Mouse (Mus musculus): Measurements from ENCODE around the gene Tubgcp2.

Gene Tubgcp2

DNA sequence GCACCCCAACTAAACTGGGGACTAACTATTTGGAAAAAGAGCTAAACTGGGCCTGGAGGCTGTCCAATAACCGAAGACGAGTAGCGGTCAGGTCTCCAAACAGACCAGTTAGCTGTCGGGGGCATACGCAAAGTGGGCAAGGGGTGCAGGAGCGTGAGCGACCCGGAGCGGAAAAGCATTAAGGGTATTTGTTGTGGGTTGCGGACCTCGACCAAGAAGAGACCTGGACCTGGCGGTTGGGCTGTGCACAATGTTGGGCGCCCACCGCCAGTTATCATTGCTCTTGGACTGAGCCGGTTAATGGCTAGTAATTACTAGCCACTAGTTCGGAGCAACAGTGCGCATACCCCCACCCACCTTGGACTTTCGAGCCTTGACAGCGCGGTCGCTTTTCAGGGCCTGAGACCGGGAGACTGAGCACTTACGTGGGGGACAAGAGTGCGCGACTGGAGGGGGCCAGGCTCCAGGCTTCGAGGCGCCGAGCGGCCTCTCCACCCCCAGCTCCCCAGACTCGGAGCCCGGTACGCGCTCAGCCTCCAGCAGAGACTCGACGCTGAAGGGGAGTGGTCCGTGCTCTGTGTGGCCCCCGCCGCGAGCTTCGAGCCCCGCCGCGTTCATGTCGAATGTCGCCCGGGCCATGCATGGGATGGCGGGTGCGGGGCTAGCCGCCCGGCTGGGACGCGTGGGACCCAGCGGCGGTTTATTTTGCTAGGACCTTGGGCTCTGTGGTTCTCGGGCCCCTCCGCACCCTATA lies 12.1 kb upstream of the Tubgcp2 start, which contains the start of gene Msx3:
TSS of gene Msx3 (minus strand) at position 729 of the 754 bp plus-strand sequence.
- intact Hi-C loops (cut with DNase I): no loop called here

DNA sequence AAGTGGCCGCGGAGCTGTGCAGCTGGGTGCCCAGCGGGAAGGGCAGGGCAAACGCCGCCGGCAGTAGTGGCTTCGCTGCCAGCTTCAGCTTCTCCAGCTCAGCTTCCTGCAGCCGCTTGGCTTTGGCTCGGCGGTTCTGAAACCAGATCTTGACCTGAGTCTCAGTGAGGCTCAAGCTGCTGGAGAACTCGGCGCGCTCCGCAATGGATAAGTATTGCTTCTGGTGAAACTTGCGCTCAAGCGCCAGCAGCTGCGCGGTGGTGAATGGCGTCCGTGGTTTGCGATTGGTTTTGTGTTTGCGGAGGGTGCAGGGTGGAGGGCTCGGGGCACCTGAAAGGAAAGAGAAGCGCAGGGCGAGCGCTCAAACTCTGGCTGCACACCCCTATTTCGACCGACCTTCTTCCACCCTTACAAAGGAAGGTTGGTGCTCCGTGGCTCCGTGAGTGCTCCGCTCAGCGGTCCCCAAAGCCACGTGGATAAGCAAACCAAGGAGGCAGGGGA lies 11.4 kb upstream of the Tubgcp2 start:
- intact Hi-C loops (cut with DNase I): no loop called here

GRCm38 (mm10) chr7:140045546-140045945 lies 9.1 kb upstream of the Tubgcp2 start:
- intact Hi-C loops (cut with DNase I): no loop called here

DNA sequence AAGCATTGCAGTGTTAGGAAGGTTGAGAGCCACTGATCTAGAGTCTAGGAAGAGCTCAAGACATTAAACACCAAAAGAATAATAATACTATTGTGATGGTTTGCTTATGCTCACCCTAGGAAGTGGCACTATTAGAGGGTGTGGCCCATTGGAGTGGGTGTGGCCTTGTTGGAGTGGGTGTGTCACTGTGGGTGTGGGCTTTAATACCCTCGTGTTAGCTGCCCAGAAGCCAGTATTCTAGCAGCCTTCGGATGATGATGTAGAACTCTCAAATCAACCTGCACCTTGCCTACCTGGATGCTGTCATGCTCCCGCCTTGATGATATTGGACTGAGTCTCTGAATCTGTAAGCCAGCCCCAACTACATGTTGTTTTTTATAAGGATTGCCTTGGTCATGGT lies 6.3 kb upstream of the Tubgcp2 start:
- intact Hi-C loops (cut with DNase I): no loop called here

DNA sequence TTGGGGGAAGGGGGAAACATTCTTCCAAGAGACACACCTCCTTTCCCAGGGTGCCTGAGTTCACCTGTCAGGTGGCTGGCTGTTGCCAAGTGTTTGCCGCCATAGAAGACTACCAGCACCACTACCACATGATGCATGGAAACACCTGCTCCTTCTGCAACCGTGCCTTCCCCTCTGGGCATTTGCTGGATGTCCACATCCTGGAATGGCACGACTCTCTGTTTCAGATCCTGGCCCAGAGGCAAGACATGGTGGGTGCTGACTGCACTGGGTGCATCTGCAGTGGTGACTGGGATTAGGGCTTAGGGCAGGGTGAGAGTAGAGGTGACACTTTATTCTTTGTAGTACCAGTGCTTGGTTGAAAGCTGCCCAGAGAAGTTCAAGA lies 694 bp upstream of the Tubgcp2 start:
- intact Hi-C loops (cut with DNase I): no loop called here

DNA sequence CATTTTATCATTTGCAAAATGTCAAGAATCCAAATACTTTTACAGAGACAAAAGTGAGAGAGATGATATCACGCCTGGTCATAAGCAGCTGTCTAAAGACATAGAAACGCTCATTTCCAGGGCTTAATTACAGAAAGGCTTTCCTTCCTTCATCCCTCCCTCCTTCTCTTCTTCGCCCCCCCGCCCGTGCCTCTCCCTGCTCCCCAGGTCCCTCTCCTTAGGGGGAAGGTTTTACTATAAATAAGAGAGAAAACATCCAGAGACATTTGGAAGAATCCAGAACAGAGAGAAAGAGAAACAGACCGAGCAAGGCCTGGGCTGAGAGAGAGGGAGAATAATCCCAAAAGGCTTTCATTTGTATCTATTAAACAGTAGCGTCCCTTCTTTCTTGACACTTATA lies 1.0 kb downstream of the Tubgcp2 start:
- intact Hi-C loops (cut with DNase I): no loop called here

GRCm38 (mm10) chr7:140033386-140033785 lies 3.1 kb downstream of the Tubgcp2 start:
- intact Hi-C loops (cut with DNase I): loop anchor here (5.0 kb wide), 1 partner anchor 41 kb away; the partner anchor contains the start of gene Adam8

DNA sequence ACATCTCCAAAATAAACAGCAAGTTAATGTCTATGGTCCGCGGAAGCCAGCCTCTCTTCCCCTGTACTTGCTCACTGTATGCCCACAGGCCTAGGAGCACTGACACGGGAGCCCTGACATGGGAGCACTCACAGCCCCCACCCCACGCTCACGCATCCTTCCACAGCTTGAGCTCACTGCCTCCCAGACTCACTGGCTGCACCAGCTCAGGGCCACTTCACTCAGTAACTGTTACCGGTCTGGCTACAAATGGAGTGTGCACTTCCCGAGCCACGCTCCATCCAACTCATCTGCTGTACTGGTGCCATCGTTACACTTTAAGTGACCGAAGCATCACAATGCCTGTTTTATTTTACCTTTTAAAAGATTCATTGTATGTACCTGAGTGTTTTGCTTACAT lies 4.1 kb downstream of the Tubgcp2 start:
- intact Hi-C loops (cut with DNase I): loop anchor here (5.0 kb wide), 1 partner anchor 40 kb away; the partner anchor contains the start of gene Adam8

DNA sequence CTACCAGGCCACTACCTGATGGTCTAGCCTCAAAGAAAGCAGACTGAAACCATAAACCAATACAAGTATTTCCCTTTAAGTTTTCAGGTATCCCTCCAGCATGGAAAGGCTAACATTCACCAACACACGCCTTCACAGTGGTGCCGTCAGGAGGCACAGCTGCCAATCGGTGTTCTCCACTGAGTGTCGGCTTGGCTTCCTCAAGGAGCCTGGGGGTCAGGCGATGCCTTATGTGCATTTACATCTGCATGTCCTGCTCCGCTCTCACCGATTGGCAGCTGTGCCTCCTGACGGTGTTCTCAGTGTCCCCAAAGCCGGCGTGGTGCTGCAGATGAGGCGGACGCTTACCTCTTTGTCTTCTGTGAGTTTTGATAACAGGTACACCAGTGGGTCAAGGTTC lies 4.7 kb downstream of the Tubgcp2 start:
- intact Hi-C loops (cut with DNase I): loop anchor here (5.0 kb wide), 1 partner anchor 39 kb away; the partner anchor contains the start of gene Adam8

GRCm38 (mm10) chr7:140011336-140011735 lies 25.1 kb downstream of the Tubgcp2 start:
- intact Hi-C loops (cut with DNase I): no loop called here

- intact Hi-C loops (cut with DNase I): no loop called here
Measured at GRCm38 (mm10) chr7:140007781-140008180, 28.7 kb downstream of the Tubgcp2 start.

DNA sequence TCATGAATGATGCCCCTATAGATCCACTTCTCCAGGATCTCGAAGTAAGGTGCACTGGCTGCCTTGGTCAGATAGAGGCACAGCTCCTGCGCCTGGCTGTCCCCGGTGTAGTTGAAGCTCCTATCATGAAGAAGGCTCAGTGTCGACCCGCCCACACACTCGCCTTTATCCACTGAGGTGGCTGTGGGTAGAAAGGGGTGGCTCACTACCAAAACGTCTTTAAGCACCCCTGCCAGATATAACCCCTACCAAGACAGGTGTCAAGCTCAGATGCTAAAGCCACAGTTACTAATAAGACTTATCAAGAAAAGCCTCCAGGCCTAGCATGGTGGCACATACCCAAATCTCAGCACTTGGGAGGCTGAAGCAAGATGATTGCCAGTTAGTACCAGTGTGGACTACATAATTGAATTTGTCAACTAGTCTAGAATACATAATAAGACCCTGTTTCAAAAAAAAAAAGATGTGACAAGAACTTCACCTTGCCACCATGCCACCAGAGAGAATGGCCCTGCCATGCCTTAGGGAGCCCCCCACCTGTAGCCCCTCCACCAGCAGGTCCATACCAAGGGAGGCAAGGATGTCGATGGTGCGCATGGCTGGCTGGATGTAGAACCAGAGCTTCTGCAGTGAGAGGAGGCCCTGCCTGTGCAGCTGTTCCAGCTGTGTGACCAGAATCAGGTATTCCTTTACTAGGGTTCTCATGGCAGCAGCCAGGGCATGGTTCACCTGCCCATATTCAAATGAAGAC lies 29.4 kb downstream of the Tubgcp2 start:
- intact Hi-C loops (cut with DNase I): no loop called here

DNA sequence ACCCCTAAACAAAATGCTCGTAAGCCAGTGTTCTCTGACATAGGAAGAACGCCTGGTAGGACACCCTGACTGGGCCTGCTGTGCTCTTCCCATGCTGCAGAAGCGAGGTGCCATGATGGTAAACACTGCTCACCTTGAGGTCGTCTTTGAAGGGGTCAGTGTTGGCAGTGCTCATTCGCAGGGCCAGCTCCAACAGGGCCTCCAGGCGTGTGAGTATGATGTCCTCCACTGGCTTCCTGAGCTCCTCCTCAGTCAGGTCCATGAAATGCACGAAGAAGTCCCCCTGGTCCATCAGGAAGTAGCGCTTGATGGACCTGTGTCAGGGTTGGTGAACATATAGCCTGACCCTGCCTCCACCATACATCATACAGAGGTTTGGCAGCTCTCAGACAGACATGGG lies 31.8 kb downstream of the Tubgcp2 start:
- intact Hi-C loops (cut with DNase I): no loop called here

DNA sequence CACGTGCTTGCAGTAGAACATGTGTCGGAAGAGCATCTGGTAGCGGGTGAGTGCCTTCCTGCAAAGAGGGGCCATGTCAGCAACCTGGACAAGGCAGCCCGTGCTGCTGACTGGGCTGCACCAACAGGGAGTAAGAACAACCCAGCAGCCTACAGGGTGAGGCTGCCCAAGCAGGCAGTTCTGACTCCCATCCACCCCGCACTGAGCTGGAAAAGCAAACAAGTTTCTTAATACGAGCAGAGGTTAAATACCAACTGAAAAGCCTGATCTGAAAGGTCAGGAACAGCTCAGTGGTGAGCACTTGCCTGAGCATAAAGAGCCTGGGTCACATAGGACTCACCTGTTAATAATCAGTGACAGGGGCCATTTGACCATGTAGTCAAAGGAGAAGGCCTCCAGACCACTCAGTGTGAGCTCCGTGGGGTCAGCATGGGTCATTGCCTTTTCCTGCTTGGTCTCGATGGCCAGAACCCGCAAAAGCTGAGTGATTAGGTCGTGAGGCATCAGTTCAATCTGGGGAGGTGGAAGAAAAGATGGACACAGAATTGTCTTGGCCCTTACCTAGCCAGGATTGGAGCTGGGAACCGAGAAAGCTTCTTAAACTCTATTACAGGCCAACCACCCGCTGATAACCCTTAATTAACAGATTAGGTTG lies 35.3 kb downstream of the Tubgcp2 start:
- intact Hi-C loops (cut with DNase I): no loop called here

GRCm38 (mm10) chr7:139998691-139999350 lies 37.6 kb downstream of the Tubgcp2 start:
- intact Hi-C loops (cut with DNase I): no loop called here

DNA sequence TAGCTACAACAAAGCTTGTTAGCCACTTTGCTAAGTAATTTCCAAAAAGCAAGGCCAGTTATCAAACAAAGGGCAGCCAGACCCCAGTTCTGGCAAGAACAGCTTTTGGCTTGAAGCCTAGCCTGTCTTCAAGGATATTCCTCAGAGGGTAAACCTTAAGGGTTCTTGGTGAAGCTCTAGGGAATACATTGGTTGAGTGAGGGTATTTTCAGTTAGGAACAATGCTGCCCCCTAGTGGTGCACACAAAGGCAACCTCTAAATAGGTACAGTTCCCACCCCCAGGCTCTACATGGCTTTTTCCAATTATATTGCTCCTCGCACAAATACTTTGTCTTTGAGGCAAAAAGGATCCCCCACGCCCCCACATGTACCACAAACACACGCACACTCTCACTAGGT lies 41.8 kb downstream of the Tubgcp2 start:
- intact Hi-C loops (cut with DNase I): loop anchor here (2.0 to 5.0 kb wide), 3 partner anchors 26 to 87 kb away; no protein-coding TSS in a partner anchor

- intact Hi-C loops (cut with DNase I): loop anchor here (2.0 to 5.0 kb wide), 3 partner anchors 25 to 87 kb away; no protein-coding TSS in a partner anchor
Measured at GRCm38 (mm10) chr7:139994202-139994601, 42.3 kb downstream of the Tubgcp2 start.

DNA sequence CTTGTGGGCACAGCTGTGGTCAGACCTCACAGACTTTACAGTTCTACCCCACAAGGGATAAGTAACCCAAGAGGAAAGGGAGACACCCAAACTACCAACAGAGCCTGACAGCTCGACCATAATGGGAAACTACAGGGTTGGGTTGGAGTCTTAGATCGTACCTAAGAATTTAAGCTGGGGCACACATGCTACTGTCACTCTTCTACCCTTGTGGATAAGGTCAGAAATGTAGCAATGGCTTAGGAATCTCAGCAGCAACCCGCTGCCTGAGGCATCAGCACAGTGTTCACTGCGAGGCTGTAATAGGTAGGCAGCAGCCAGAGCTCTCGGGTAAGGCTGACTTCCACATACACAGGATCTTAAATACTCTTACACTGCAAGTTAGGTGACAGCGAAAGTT lies 42.9 kb downstream of the Tubgcp2 start:
- intact Hi-C loops (cut with DNase I): loop anchor here (5.0 kb wide), 2 partner anchors 39 to 86 kb away; no protein-coding TSS in a partner anchor

DNA sequence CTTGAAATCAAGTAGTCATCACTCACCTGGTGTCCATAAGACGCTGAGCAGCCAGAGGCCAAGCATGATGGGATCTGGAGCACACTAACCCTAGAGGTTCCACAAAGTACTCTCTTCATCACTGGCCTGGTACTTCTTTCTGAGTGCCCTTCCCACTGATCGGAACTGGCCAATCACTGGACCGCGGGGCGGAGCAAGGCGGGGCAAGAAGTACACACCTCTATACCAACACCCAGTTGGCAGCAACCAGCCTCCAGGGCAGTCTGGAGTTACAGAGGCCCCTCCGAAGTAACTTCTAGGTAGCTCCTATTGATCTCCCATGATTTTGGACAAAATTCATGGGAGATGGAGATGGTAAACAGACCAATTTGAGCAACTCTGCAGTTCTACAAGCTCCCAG lies 44.1 kb downstream of the Tubgcp2 start, which contains the start of gene Adam8:
TSS of gene Adam8 (minus strand) at position 157 of the 400 bp plus-strand sequence.
- intact Hi-C loops (cut with DNase I): loop anchor here (5.0 kb wide), 2 partner anchors 40 to 85 kb away; no protein-coding TSS in a partner anchor

DNA sequence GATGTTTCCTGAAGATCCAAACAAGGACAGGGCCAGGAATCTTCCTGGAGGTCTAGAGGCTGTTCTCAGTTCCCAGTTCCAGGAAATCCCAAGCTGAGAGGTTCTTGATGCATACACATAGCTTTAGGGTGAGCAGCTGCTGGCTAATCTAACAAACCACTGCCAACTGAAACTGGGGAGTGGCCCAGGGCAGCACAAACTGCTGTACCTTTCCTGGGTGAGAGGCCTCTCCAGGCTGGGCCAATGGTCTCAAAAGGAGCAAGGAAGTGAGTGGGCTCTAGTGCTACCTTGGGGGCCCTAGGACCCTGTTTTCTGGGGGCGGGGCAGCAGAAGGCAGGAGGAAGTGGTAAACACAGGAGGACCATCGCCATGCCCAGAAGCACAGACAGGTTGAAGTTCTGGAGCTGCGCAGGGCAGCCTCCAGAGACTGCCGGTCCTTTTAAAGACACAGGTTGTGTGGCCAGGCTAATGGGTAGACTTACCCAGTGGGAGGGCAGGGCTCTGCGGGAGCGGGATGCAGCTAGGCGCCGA lies 45.5 kb downstream of the Tubgcp2 start:
- intact Hi-C loops (cut with DNase I): loop anchor here (5.0 kb wide), 2 partner anchors 41 to 84 kb away; no protein-coding TSS in a partner anchor

All from adrenal gland (tissue).